Mouse (Mus musculus) kidney, adult 2 months (tissue): ENCODE data around the gene Nbas.

Source experiments
- CTCF ChIP-seq: fragments of 200-500 bp; conservative IDR thresholded peaks from 2 replicates; pipeline ENCODE4 v1.5.1; 2011; ENCODE audit warnings: low read depth, mild to moderate bottlenecking, control low read depth, low read length, moderate library complexity, mixed read lengths; ENCODE audit not compliant: insufficient read depth, insufficient read length
- POLR2A ChIP-seq: fragments of 200-500 bp; IDR thresholded peaks from one replicate; pipeline ENCODE4 v1.6.1; 2011; ENCODE audit warnings: low read depth, low read length, control low read depth

- TF ChIP-seq POLR2A (no peak), CTCF (no peak)
Measured at GRCm38 (mm10) chr12:13381580-13381979, 112.6 kb downstream of the Nbas start.
